Mouse (Mus musculus) liver, embryonic 12.5 days (tissue): ENCODE measurements around the gene Gtf3a. TPM values are rescaled to one million over a fixed set of nuclear protein-coding genes. Genes with fewer than 3 reads are reported as not detected.

Experiments
- ATAC-seq: fragments of 200-750 bp; cut with Nextera tagmentation; 2 replicates; pipeline ENCODE4 v1.8.0; 2017; ENCODE audit warnings: moderate number of reproducible peaks, mild to moderate bottlenecking, moderate library complexity
- H3K27ac ChIP-seq: fragments of 300-500 bp; sonication (generic); 2 replicates; pipeline ENCODE4 v1.5.1; 2016; ENCODE audit warnings: mild to moderate bottlenecking
- H3K27me3 ChIP-seq: fragments of 300-500 bp; sonication (generic); replicated peaks from 2 replicates; pipeline ENCODE4 v1.6.1; 2016; ENCODE audit warnings: mild to moderate bottlenecking, moderate library complexity
- H3K36me3 ChIP-seq: fragments of 300-500 bp; sonication (generic); 2 replicates; pipeline ENCODE4 v1.6.1; 2016; ENCODE audit warnings: mild to moderate bottlenecking, moderate library complexity
- H3K4me1 ChIP-seq: fragments of 300-500 bp; sonication (generic); 2 replicates; pipeline ENCODE4 v1.6.1; 2016
- H3K4me2 ChIP-seq: fragments of 300-500 bp; sonication (generic); 2 replicates; pipeline ENCODE4 v1.6.1; 2016; ENCODE audit warnings: mild to moderate bottlenecking, moderate library complexity
- H3K4me3 ChIP-seq: fragments of 300-500 bp; sonication (generic); 2 replicates; pipeline ENCODE4 v1.5.1; 2016; ENCODE audit warnings: mild to moderate bottlenecking, moderate library complexity
- H3K9ac ChIP-seq: fragments of 300-500 bp; sonication (generic); 2 replicates; pipeline ENCODE4 v1.6.1; 2016; ENCODE audit warnings: mild to moderate bottlenecking, moderate library complexity
- H3K9me3 ChIP-seq: fragments of 300-500 bp; sonication (generic); replicated peaks from 2 replicates; pipeline ENCODE4 v1.6.1; 2016; ENCODE audit warnings: mild to moderate bottlenecking, moderate library complexity
- WGBS: fragments of 180-500 bp; shearing (Covaris S2); methylation state at CpG from one replicate; pipeline ENCODE4 v1.1.7; 2016; ENCODE audit not compliant: insufficient replicate concordance; 5-methylcytosine and 5-hydroxymethylcytosine counted together
- polyA plus RNA-seq: library from polyadenylated mRNA; unstranded; fragments of >200 nt; fragmentation: Nextera tagmentation; extraction: Ambion mirVana; gene quantifications from 2 replicates; pipeline ENCODE4 v1.2.1, GENCODE M21; 2016

Gtf3a gene
- polyA plus RNA-seq, 1 experiment from 2014 or later = 95.1 TPM

GRCm38 (mm10) chr5:146993509-146993908, 45.1 kb downstream of the Gtf3a start:
- Histone ChIP-seq H3K4me3 (no peak overlapping the region), H3K4me2 (no peak overlapping the region), H3K27me3 (no peaks in the 10 kb centered on the region; the same call in 1 of the 2 replicates), H3K9me3 (no peaks in the 10 kb centered on the region; the same call in 1 of the 2 replicates), H3K36me3 (no peaks in the 10 kb centered on the region), H3K27ac (no peak overlapping the region), H3K4me1 (no peaks in the 10 kb centered on the region), H3K9ac (no peak overlapping the region)
- WGBS = 67% methylated on average over 8 of the region's 8 CpGs
- no peak for ATAC-seq

DNA sequence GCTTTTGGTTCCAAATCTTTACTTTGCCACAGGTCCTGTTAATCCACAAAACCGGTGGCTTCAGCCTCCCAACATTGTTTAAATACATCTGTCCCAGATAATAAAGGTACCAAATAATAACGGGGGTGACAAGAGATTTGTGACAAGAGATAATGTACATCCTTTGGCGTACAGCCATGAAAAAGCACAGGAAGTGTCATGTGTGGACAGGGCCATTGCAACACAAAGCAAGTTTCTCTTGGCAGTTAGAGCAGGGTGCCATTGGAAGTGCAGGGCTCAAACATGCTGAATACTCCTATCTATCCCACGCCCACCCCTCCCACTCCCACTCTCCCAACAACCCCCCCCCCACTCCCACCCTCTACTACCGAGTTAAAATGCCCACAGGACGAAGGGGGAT, 46.5 kb downstream of the Gtf3a start:
- no peak for ATAC-seq
- WGBS = 45% methylated on average over 6 of the region's 6 CpGs

DNA sequence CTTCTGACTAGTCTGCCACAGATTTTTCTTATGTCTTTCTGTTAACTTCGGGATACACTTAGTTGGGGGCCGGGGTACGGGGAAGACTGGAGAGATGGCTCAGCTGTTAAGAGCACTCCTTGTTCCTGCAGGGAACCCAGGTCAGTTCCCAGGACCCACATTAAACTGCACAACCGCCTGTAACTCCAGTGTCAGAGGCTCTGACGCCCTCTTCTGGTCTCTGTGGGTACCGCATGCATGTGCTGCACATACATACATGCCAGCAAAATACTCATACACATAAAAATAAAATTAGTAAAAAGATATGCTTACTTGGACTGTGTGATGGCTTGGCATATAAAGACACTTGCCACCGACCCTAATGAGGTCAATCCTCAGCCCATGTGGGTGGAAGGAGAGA, 48.4 kb downstream of the Gtf3a start:
- Histone ChIP-seq H3K4me3 (no peak overlapping the region), H3K36me3 (no peaks in the 10 kb centered on the region), H3K27me3 (no peaks in the 10 kb centered on the region; the same call in 1 of the 2 replicates), H3K9me3 (peaks cover 4% of the 10 kb centered on the region; the same call in 1 of the 2 replicates), H3K9ac (no peak overlapping the region), H3K27ac (no peak overlapping the region), H3K4me2 (no peak overlapping the region), H3K4me1 (no peaks in the 10 kb centered on the region)
- ATAC-seq = no peak
- 74% methylated on average over 7 of the region's 7 CpGs for WGBS

More for the DNA sequence above, 46.5 kb downstream of the Gtf3a start:
- Histone ChIP-seq H3K9ac (no peak overlapping the region), H3K9me3 (no peaks in the 10 kb centered on the region; the same call in 1 of the 2 replicates), H3K27me3 (no peaks in the 10 kb centered on the region; the same call in 1 of the 2 replicates), H3K27ac (no peak overlapping the region), H3K4me1 (no peaks in the 10 kb centered on the region), H3K4me3 (no peak overlapping the region), H3K4me2 (no peak overlapping the region), H3K36me3 (no peaks in the 10 kb centered on the region)

DNA sequence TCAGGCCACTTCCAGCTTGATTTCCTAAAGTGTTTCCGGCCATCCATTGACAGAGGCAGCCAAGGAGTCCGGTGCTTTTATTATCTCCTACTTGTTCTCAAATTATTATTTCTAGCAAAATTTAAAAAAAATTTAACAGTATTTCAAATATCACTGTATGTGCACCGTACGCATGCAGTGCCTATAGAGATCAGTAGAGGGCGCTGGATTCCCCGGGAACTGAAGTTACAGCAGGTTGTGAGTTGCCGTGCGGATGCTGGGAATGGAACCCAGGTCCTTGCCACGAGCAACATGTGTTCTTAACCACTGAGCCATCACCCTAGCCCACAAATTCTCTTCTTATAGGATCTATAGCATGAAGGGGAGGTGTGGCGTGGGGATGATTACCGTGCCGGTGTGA, 50.3 kb downstream of the Gtf3a start:
- Histone ChIP-seq H3K27me3 (no peaks in the 10 kb centered on the region), H3K4me1 (no peaks in the 10 kb centered on the region), H3K36me3 (no peaks in the 10 kb centered on the region), H3K4me3 (no peak overlapping the region), H3K27ac (no peak overlapping the region), H3K4me2 (no peak overlapping the region), H3K9ac (no peak overlapping the region), H3K9me3 (peaks cover 6% of the 10 kb centered on the region; the same call in 1 of the 2 replicates)
- no peak for ATAC-seq
- WGBS = 83% methylated on average over 12 of the region's 12 CpGs

DNA sequence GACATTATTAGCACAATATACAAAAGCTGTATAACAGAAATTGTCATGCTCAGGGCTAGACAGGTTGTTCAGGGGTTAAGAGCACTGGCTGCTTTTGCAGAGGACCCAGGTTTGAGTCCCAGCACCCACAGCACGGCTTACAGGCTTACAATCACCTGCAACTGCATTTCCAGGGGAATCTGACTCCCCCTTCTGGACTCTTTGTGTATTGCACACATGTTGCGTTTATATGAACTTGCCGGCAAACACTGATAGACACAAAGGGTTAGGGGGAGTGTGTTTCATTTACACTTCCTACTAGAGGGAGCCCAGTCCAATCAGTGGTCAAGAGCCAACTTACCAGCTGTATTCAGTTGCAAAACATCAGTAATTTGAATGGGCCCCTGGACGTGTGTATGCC, 52.9 kb downstream of the Gtf3a start:
- H3K4me2 ChIP-seq = no peak overlapping the region
- no peak overlapping the region for H3K27ac ChIP-seq
- 70% methylated on average over 4 of the region's 4 CpGs for WGBS
- H3K4me1 ChIP-seq = no peaks in the 10 kb centered on the region
- H3K27me3 ChIP-seq = no peaks in the 10 kb centered on the region
- H3K4me3 ChIP-seq = no peak overlapping the region
- H3K9ac ChIP-seq = no peak overlapping the region
- H3K9me3 ChIP-seq = peaks cover 11% of the 10 kb centered on the region; the same call in 1 of the 2 replicates
- ATAC-seq = no peak
- no peaks in the 10 kb centered on the region for H3K36me3 ChIP-seq

- Histone ChIP-seq H3K4me1 (no peaks in the 10 kb centered on the region), H3K36me3 (no peaks in the 10 kb centered on the region), H3K27ac (no peak overlapping the region), H3K4me3 (no peak overlapping the region), H3K9ac (no peak overlapping the region), H3K27me3 (no peaks in the 10 kb centered on the region), H3K9me3 (peaks cover 11% of the 10 kb centered on the region; the same call in 1 of the 2 replicates), H3K4me2 (no peak overlapping the region)
- WGBS = 57% methylated on average over 1 of the region's 1 CpGs
- no peak for ATAC-seq
These were observed 54.8 kb downstream of the Gtf3a start for GRCm38 (mm10) chr5:147003303-147003702.

Other genes starting within 250 kb of the Gtf3a start
- gene Usp12, start 153.7 kb upstream of the Gtf3a start, polyA plus RNA-seq = 13.6 and 13.9 TPM in 2 replicates
- gene Rpl21, start 115.8 kb upstream of the Gtf3a start, polyA plus RNA-seq = 520 and 529 TPM in 2 replicates
- gene Rasl11a, start 103.6 kb upstream of the Gtf3a start, polyA plus RNA-seq = 3.2 and 3.8 TPM in 2 replicates
- gene Mtif3, start 15.1 kb downstream of the Gtf3a start, polyA plus RNA-seq = 14.9 and 16.5 TPM in 2 replicates
- 6.5 and 6.8 TPM in 2 replicates for gene Lnx2, start 127.9 kb downstream of the Gtf3a start, polyA plus RNA-seq
- gene Polr1d, start 128.4 kb downstream of the Gtf3a start, polyA plus RNA-seq = 116 TPM in 2 replicates
- gene Gsx1, start 240.0 kb downstream of the Gtf3a start, polyA plus RNA-seq = not detected in 2 replicates